Mouse (Mus musculus): Measurements from ENCODE around the gene Btbd35f14. TPM values are rescaled to one million over a fixed set of nuclear protein-coding genes. Genes with fewer than 3 reads are reported as not detected.
"Not testable (repeated sequence)": the region's sequence is repeated elsewhere in the genome, so short reads cannot be mapped to it uniquely, and the experiment has no call there.

Gene Btbd35f14
- not detected in 2 replicates for polyA plus RNA-seq (2012; rRNA removed)

DNA sequence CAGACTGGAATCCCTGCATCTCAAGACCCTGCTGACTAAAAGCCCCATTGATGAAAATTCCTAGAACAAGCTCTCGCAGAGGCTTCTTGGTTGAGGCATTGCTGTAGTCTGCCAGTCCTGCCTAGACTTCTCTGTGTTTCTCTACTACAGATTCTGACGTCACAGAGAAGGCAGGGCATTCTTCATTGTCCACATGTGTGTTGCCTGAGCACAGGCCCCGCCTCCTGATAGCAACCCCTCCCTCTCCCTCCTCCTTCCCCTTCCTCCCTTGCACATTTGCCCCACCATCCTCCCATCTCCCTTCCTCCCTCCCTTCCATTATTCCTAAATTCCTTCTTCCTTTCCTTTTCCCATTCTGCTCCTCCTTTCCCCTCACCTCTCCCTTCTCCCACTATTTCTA is at the start of gene Btbd35f14:
Btbd35f14 (minus strand) TSS at position 101 of the 400 bp plus-strand sequence.
- not testable (repeated sequence) for DNase-seq; H3K4me1 ChIP-seq (ENCODE audit: control insufficient read depth, insufficient read depth, low read length); H3K4me3 ChIP-seq (replicated peaks; ENCODE audit: extremely low read depth, low read depth, low read length)
- no CpG with 5 or more reads among the region's 3 CpGs for WGBS

GRCm38 (mm10) chrX:33656872-33657271 is 45.3 kb downstream of the Btbd35f14 start, which contains the start of gene Btbd35f13:
Gene Btbd35f13, plus strand, starts transcription at chrX:33657172.
- 44% methylated on average over 3 of the region's 3 CpGs for WGBS
- not testable (repeated sequence) for H3K4me1 ChIP-seq (ENCODE audit: control insufficient read depth, insufficient read depth, low read length); DNase-seq; H3K4me3 ChIP-seq (replicated peaks; ENCODE audit: extremely low read depth, low read depth, low read length)

Other genes starting within 250 kb of the Btbd35f14 start
- gene Btbd35f15, start 125.0 kb downstream of the Btbd35f14 start, polyA plus RNA-seq (2012; rRNA removed): not detected in 2 replicates
- not detected in 2 replicates for gene Btbd35f13, start 45.2 kb downstream of the Btbd35f14 start, polyA plus RNA-seq (2012; rRNA removed)